8 mouse cellular contexts compared by ENCODE assay signal in the genomic region with DNA sequence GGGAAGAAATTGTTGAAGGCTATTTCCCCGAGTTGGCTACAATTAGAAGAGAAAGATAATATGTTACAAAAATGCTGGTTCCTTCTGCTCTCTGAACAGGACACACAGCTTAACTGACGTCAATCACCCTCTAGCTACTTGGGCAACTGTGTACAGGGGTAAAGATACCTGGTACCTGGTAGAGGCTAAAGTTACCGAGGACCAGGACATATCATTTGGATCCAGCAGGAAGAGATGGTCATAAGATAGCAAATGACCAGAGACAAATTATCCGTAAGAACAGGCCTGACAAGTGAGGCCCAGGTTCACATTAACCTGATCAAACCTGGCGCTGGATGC. TPM values are rescaled to one million over a fixed set of nuclear protein-coding genes. Genes with fewer than 3 reads are reported as not detected.
DNase-seq lines count a peak whose midpoint lies in the region; ATAC-seq and TF ChIP-seq lines count a peak whose summit lies in the region.

No protein-coding gene starts in this region.

- peaks cover 12% of the 10 kb centered on the region for H3K79me2 ChIP-seq in CH12.LX (replicated peaks; ENCODE audit: control insufficient read depth, extremely low read depth, insufficient read depth, poor library complexity, severe bottlenecking)

- H3K9ac ChIP-seq in CH12.LX (ENCODE audit: insufficient read depth, low read depth): peak overlapping the region; percentile 22; the same call in 1 of the 2 replicates
- no peak overlapping the region for H3K9ac ChIP-seq in forebrain, embryonic 12.5 days
- no peak overlapping the region for H3K9ac ChIP-seq in liver, embryonic 12.5 days

- no peak for TF ChIP-seq RAD21 in CH12.LX (IDR thresholded peaks at IDR 0.05; ENCODE audit: low read depth, low read length)

- DNase-seq in heart, embryonic 10.5 days (ENCODE audit: low spot score): no peak
- DNase-seq in heart, adult 9 months (ENCODE audit: low spot score in 2 of 2): no peak
- no peak for DNase-seq in CH12.LX (ENCODE audit: extremely low read depth)
- no peak for DNase-seq in right cerebral cortex, postnatal 10 days (ENCODE audit: low spot score in 2 of 2)
- DNase-seq in urinary bladder, postnatal 14 days (ENCODE audit: low spot score): no peak
- DNase-seq in spleen, postnatal 14 days (ENCODE audit: low spot score in 2 of 2): no peak

- H3K4me1 ChIP-seq in heart, embryonic 10.5 days: 0 out of 2 replicates have a peak, but pooled peaks cover 2% of the 10 kb centered on the region
- peaks cover 5 to 33% of the 10 kb centered on the region in 2 experiments for H3K4me1 ChIP-seq in CH12.LX (ENCODE audit: control insufficient read depth in 1 of 2, insufficient read depth in 2 of 2)
- peaks cover 3% of the 10 kb centered on the region; the same call in 1 of the 2 replicates for H3K4me1 ChIP-seq in forebrain, embryonic 12.5 days
- H3K4me1 ChIP-seq in liver, embryonic 12.5 days: peaks cover 7% of the 10 kb centered on the region

- no peak for TF ChIP-seq POLR2A in CH12.LX (IDR thresholded peaks at IDR 0.05; ENCODE audit: low read depth, low read length)

- in situ Hi-C loops in CH12.LX (cut with MboI; ENCODE audit: low pct_ligation_motif_present, low pct_unique_long_range_greater_than_20kb, low sequenced_read_pairs): no loop called here

- no peak for TF ChIP-seq EP300 in CH12.LX (IDR thresholded peaks at IDR 0.05; ENCODE audit: low read length)

- WGBS in heart, embryonic 10.5 days: 54% methylated on average over 5 of the region's 5 CpGs
- 58% methylated on average over 5 of the region's 5 CpGs for WGBS in forebrain, embryonic 12.5 days
- 43% methylated on average over 5 of the region's 5 CpGs for WGBS in liver, embryonic 12.5 days (ENCODE audit: insufficient replicate concordance)

- ATAC-seq in forebrain, embryonic 12.5 days (ENCODE audit: low FRiP score): no peak; the same call in 1 of the 2 replicates
- no peak for ATAC-seq in liver, embryonic 12.5 days

- H3K27me3 ChIP-seq in heart, embryonic 10.5 days (ENCODE audit: insufficient read depth, poor library complexity, severe bottlenecking): peaks cover 25% of the 10 kb centered on the region
- peaks cover 3% of the 10 kb centered on the region for H3K27me3 ChIP-seq in CH12.LX (replicated peaks)
- H3K27me3 ChIP-seq in forebrain, embryonic 12.5 days: peaks cover 29% of the 10 kb centered on the region
- peaks cover 23% of the 10 kb centered on the region for H3K27me3 ChIP-seq in liver, embryonic 12.5 days (replicated peaks)

- TF ChIP-seq CTCF in CH12.LX (conservative IDR thresholded peaks at IDR 0.05 in 1 of 2, IDR thresholded peaks at IDR 0.05 in 1 of 2; ENCODE audit: low read depth in 2 of 2, low read length in 2 of 2): no peak

- H3K4me3 ChIP-seq in heart, embryonic 10.5 days: peak overlapping the region; percentile 89
- H3K4me3 ChIP-seq in CH12.LX (replicated peaks in 1 of 3; ENCODE audit: low read depth in 2 of 3, low read length in 2 of 3, poor library complexity in 1 of 3): peak overlapping the region; percentile 53 to 93 (median 65)
- peak overlapping the region; percentile 86 for H3K4me3 ChIP-seq in forebrain, embryonic 12.5 days (replicated peaks)
- peak overlapping the region; percentile 91 for H3K4me3 ChIP-seq in liver, embryonic 12.5 days

- dilution Hi-C loops in CH12.LX (cut with MboI; ENCODE audit: extremely low pct_ligation_motif_present, extremely low pct_unique_long_range_greater_than_20kb, low sequenced_read_pairs): no loop called here

- H3K36me3 ChIP-seq in heart, embryonic 10.5 days: peaks cover 13% of the 10 kb centered on the region
- peaks cover 3 to 9% of the 10 kb centered on the region in 2 experiments for H3K36me3 ChIP-seq in CH12.LX (replicated peaks in 1 of 2; ENCODE audit: control insufficient read depth in 1 of 2, insufficient read depth in 1 of 2, low read length in 1 of 2)
- 0 out of 2 replicates have a peak, but pooled peaks cover 4% of the 10 kb centered on the region for H3K36me3 ChIP-seq in forebrain, embryonic 12.5 days (replicated peaks)
- H3K36me3 ChIP-seq in liver, embryonic 12.5 days: peaks cover 4% of the 10 kb centered on the region

- peak overlapping the region; percentile 51; the same call in 1 of the 2 replicates for H3K4me2 ChIP-seq in CH12.LX (ENCODE audit: insufficient read depth, low read depth, poor library complexity, severe bottlenecking)
- peak overlapping the region; percentile 58 for H3K4me2 ChIP-seq in forebrain, embryonic 12.5 days
- H3K4me2 ChIP-seq in liver, embryonic 12.5 days: peak overlapping the region; percentile 81

- H3K9me3 ChIP-seq in heart, embryonic 10.5 days: no peaks in the 10 kb centered on the region
- H3K9me3 ChIP-seq in CH12.LX (replicated peaks; ENCODE audit: low read length): peaks cover 9% of the 10 kb centered on the region
- no peaks in the 10 kb centered on the region for H3K9me3 ChIP-seq in forebrain, embryonic 12.5 days
- no peaks in the 10 kb centered on the region for H3K9me3 ChIP-seq in liver, embryonic 12.5 days (replicated peaks)

- peak overlapping the region; percentile 95 for H3K27ac ChIP-seq in heart, embryonic 10.5 days
- H3K27ac ChIP-seq in CH12.LX (ENCODE audit: insufficient read depth, low read depth): no peak overlapping the region
- H3K27ac ChIP-seq in forebrain, embryonic 12.5 days: no peak overlapping the region
- H3K27ac ChIP-seq in liver, embryonic 12.5 days: no peak overlapping the region

TF ChIP-seq in CH12.LX, 34 proteins besides CTCF, POLR2A, EP300 and RAD21:
- peak; percentile 53; the same call in 1 of the 2 replicates for TF ChIP-seq MEF2A (IDR thresholded peaks at IDR 0.05; ENCODE audit: borderline replicate concordance, low read depth, low read length)
- no peak for TF ChIP-seq POLR2AphosphoS2 (IDR thresholded peaks at IDR 0.05; ENCODE audit: low read depth, low read length)
- no peak for TF ChIP-seq JUN (IDR thresholded peaks at IDR 0.05; ENCODE audit: insufficient read depth, low read depth, low read length)
- TF ChIP-seq KAT2A (IDR thresholded peaks at IDR 0.05; ENCODE audit: insufficient replicate concordance, low read length): no peak

RNA-seq across cellular contexts. Expression of a gene that starts 0.4 kb away (rescaled TPM):
- 67.7 and 101 TPM in 2 replicates for polyA plus RNA-seq in heart, embryonic 10.5 days (2016; fragmentation: Nextera tagmentation; extraction: Ambion mirVana)
- total RNA-seq in CH12.LX (2012; rRNA removed): 33.2 and 50.3 TPM in 2 replicates
- total RNA-seq in CH12.LX (2014; rRNA removed): 30.1 and 49.7 TPM in 2 replicates
- polyA plus RNA-seq in CH12.LX (2012; ENCODE audit: insufficient read length, low read depth): 133 and 135 TPM in 2 replicates
- 42.6 and 44.0 TPM in 2 replicates for polyA plus RNA-seq in forebrain, embryonic 12.5 days (2016; fragmentation: Nextera tagmentation; extraction: Ambion mirVana)
- polyA plus RNA-seq in liver, embryonic 12.5 days (2016; fragmentation: Nextera tagmentation; extraction: Ambion mirVana): 81.7 and 82.9 TPM in 2 replicates
